Mouse (Mus musculus) central nervous system, embryonic 11.5 days (tissue): ENCODE results near the gene Gm4553. TPM values are rescaled to one million over a fixed set of nuclear protein-coding genes. Genes with fewer than 3 reads are reported as not detected.

ENCODE experiments used
- polyA plus RNA-seq: library from polyadenylated mRNA; depleted of rRNA; stranded (reverse); fragments of >200 nt; gene quantifications from 2 replicates; pipeline ENCODE4 v1.2.3, GENCODE M21; 2012; rRNA removed

The Gm4553 gene
- polyA plus RNA-seq: not detected in 2 replicates

DNA sequence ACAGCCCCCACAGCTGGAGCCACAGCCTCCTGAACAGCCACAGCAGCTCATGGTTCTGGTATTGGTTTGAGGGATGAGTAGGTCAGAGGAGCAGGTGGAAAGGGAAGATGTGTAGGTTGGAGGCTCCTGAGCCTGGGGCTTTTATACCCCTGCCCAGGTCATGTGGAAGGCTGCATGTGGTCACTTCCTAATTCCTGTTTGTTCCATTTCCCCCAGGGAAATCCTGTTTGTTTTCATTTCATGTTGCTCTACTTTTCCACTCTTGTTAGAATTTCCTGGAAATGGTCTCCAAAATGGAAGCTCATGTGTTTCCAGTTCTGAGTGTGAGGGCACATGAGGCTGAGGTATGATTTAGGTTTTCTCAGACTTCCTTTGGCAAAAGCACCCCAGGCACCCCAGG lies at the start of gene Gm4553:
Gm4553 (minus strand) TSS at position 101 of the 400 bp plus-strand sequence.

DNA sequence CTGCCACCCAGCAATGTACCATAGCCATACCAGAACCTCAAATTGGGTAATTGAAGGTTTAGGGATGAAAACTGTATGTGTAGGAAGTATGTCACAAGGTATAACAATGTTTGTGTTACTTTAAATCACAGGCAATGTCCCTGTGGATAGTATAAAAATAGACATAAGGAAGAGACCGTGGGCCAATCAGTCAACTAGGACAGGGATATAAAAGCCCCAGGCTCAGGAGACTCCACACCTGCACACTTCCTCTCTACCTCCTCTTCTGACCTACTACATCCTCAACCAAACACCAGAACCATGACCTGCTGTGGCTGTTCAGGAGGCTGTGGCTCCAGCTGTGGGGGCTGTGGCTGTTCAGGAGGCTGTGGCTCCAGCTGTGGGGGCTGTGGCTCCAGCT lies 46.0 kb upstream of the Gm4553 start, which contains the start of gene Gm7579:
Gm7579 (plus strand) TSS at position 301 of the 400 bp plus-strand sequence.

DNA sequence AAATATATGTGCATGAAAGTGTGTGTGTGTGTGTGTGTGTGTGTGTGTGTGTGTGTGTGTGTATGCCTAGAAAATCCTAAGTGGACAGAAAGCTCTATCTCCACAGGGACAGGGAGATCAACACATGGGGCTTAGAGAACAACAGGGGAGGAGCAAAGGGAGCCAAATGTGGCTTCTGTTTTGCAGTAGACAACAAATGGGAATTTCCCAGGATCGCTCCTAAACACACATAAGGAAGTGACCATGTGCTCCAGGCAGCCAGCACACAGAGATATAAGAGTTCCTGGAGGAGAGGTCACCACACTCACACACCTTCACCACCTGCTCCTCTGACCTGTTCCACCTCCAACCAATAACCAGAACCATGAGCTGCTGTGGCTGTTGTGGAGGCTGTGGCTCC lies 35.5 kb upstream of the Gm4553 start, which contains the start of gene Krtap5-3:
Krtap5-3 (plus strand) TSS at position 301 of the 400 bp plus-strand sequence.

GRCm38 (mm10) chr7:142190289-142190688 lies 24.8 kb upstream of the Gm4553 start, which contains the start of gene Gm10153:
Gm10153 (minus strand) TSS chr7:142190389.

DNA sequence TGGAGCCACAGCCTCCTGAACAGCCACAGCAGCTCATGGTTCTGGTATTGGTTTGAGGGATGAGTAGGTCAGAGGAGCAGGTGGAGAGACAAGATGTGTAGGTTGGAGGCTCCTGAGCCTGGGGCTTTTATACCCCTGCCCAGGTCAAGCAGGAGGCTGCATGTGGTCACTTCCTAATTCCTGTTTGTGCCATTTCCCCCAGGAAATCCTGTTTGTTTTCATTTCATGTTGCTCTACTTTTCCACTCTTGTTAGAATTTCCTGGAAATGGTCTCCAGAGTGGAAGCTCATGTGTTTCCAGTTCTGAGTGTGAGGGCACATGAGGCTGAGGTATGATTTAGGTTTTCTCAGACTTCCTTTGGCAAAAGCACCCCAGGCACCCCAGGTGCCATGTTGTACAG lies 10.4 kb upstream of the Gm4553 start, which contains the start of gene Krtap5-2:
Krtap5-2 (minus strand) TSS at position 101 of the 400 bp plus-strand sequence.

GRCm38 (mm10) chr7:142157013-142157412 lies 8.5 kb downstream of the Gm4553 start, which contains the start of gene Gm29735:
Gm29735 (minus strand) TSS chr7:142157113.

GRCm38 (mm10) chr7:142144507-142144906 lies 21.0 kb downstream of the Gm4553 start, which contains the start of gene Gm45337:
Gm45337 (minus strand) TSS chr7:142144607.

DNA sequence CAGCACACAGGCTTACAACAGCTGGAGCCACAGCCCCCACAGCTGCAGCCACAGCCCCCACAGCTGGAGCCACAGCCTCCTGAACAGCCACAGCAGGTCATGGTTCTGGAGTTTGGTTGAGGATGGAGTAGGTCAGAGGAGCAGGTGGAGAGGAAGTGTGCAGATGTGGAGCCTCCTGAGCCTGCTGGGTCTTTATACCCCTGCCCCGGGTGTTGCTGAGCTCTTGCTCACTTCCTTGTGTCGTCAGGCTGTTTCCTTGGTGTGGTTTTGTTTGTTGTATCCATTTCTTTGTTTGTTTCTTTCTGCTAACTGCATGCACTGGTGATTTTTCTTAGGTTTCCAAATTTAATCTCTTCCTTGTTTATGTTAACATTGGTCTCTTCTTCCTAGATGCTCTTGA lies 29.6 kb downstream of the Gm4553 start, which contains the start of gene Gm39115:
Gm39115 (minus strand) TSS at position 101 of the 400 bp plus-strand sequence.

DNA sequence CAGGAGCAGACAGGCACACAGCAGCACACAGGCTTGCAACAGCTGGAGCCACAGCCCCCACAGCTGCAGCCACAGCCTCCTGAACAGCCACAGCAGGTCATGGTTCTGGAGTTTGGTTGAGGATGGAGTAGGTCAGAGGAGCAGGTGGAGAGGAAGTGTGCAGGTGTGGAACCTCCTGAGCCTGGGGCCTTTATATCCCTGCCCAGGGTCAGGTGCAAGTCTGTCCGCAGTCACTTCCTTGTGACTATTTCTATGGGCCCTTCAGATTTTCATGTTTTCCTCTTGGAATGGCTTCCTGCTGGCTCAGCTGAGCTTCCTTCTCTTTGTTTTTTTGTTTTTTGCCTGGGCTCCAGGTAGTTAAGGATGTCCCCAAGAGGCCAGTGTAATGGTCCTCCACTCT lies 44.9 kb downstream of the Gm4553 start, which contains the start of gene Gm45618:
Gm45618 (minus strand) TSS at position 101 of the 400 bp plus-strand sequence.

Other genes starting within 250 kb of the Gm4553 start
- 29.8 and 46.7 TPM in 2 replicates for gene Tollip, start 247.2 kb downstream of the Gm4553 start, polyA plus RNA-seq
- gene Brsk2, start 216.0 kb downstream of the Gm4553 start, polyA plus RNA-seq: 58.5 and 70.7 TPM in 2 replicates
- gene Mob2, start 104.7 kb downstream of the Gm4553 start, polyA plus RNA-seq: 42.3 and 43.3 TPM in 2 replicates
- gene Dusp8, start 69.9 kb downstream of the Gm4553 start, polyA plus RNA-seq: 17.3 and 17.4 TPM in 2 replicates
- gene Gm45618, start 45.0 kb downstream of the Gm4553 start, polyA plus RNA-seq: not detected in 2 replicates
- not detected in 2 replicates for gene Gm39115, start 29.7 kb downstream of the Gm4553 start, polyA plus RNA-seq
- gene Gm45337, start 21.1 kb downstream of the Gm4553 start, polyA plus RNA-seq: not detected in 2 replicates
- gene Gm29735, start 8.6 kb downstream of the Gm4553 start, polyA plus RNA-seq: not detected in 2 replicates
- gene Krtap5-2, start 10.3 kb upstream of the Gm4553 start, polyA plus RNA-seq: not detected in 2 replicates
- gene Gm10153, start 24.6 kb upstream of the Gm4553 start, polyA plus RNA-seq: not detected in 2 replicates
- not detected in 2 replicates for gene Krtap5-3, start 35.6 kb upstream of the Gm4553 start, polyA plus RNA-seq
- gene Gm7579, start 46.1 kb upstream of the Gm4553 start, polyA plus RNA-seq: not detected in 2 replicates
- gene Krtap5-5, start 64.2 kb upstream of the Gm4553 start, polyA plus RNA-seq: not detected in 2 replicates
- not detected in 2 replicates for gene Gm40460, start 75.3 kb upstream of the Gm4553 start, polyA plus RNA-seq
- not detected in 2 replicates for gene Gm2431, start 92.6 kb upstream of the Gm4553 start, polyA plus RNA-seq
- not detected in 2 replicates for gene Gm4559, start 108.6 kb upstream of the Gm4553 start, polyA plus RNA-seq
- gene Krtap5-1, start 131.4 kb upstream of the Gm4553 start, polyA plus RNA-seq: not detected in 2 replicates
- gene Krtap5-4, start 137.8 kb upstream of the Gm4553 start, polyA plus RNA-seq: not detected in 2 replicates
- 0.32 and 0.62 TPM in 2 replicates for gene Ifitm10, start 208.0 kb upstream of the Gm4553 start, polyA plus RNA-seq
- 42.8 TPM in 1 of 2 replicates, not detected in the other for gene Gm49369, start 216.9 kb upstream of the Gm4553 start, polyA plus RNA-seq
- 73.0 and 126 TPM in 2 replicates for gene Ctsd, start 222.3 kb upstream of the Gm4553 start, polyA plus RNA-seq